Mouse (Mus musculus) heart, embryonic 12.5 days (tissue): Measurements from ENCODE around the gene Gm12258. TPM values are rescaled to one million over a fixed set of nuclear protein-coding genes. Genes with fewer than 3 reads are reported as not detected.
"Not testable (repeated sequence)": the region's sequence is repeated elsewhere in the genome, so short reads cannot be mapped to it uniquely, and the experiment has no call there.

ENCODE experiments used
- ATAC-seq: fragments of 200-750 bp; cut with Nextera tagmentation; 2 replicates; pipeline ENCODE4 v1.8.0; 2017; ENCODE audit warnings: moderate TSS enrichment, moderate library complexity; ENCODE audit not compliant: insufficient number of reproducible peaks, low FRiP score
- H3K27ac ChIP-seq: fragments of 300-500 bp; sonication (generic); 2 replicates; pipeline ENCODE4 v1.5.1; 2016; ENCODE audit warnings: mild to moderate bottlenecking, moderate library complexity; ENCODE audit not compliant: poor library complexity, severe bottlenecking
- H3K27me3 ChIP-seq: fragments of 300-500 bp; sonication (generic); replicated peaks from 2 replicates; pipeline ENCODE4 v1.6.1; 2016; ENCODE audit warnings: mild to moderate bottlenecking, moderate library complexity
- H3K36me3 ChIP-seq: fragments of 300-500 bp; sonication (generic); 2 replicates; pipeline ENCODE4 v1.6.1; 2016; ENCODE audit warnings: mild to moderate bottlenecking, moderate library complexity
- H3K4me1 ChIP-seq: fragments of 300-500 bp; sonication (generic); replicated peaks from 2 replicates; pipeline ENCODE4 v1.6.1; 2016; ENCODE audit warnings: mild to moderate bottlenecking
- H3K4me2 ChIP-seq: fragments of 300-500 bp; sonication (generic); 2 replicates; pipeline ENCODE4 v1.6.1; 2016; ENCODE audit warnings: mild to moderate bottlenecking, moderate library complexity
- H3K4me3 ChIP-seq: fragments of 300-500 bp; sonication (generic); 2 replicates; pipeline ENCODE4 v1.5.1; 2016; ENCODE audit warnings: mild to moderate bottlenecking
- H3K9ac ChIP-seq: fragments of 300-500 bp; sonication (generic); 2 replicates; pipeline ENCODE4 v1.6.1; 2016; ENCODE audit warnings: mild to moderate bottlenecking, moderate library complexity
- H3K9me3 ChIP-seq: fragments of 300-500 bp; sonication (generic); replicated peaks from 2 replicates; pipeline ENCODE4 v1.6.1; 2016; ENCODE audit warnings: mild to moderate bottlenecking, moderate library complexity
- WGBS: fragments of 180-500 bp; shearing (Covaris S2); methylation state at CpG from one replicate; pipeline ENCODE4 v1.1.7; 2016; 5-methylcytosine and 5-hydroxymethylcytosine counted together
- polyA plus RNA-seq: library from polyadenylated mRNA; unstranded; fragments of >200 nt; fragmentation: Nextera tagmentation; extraction: Ambion mirVana; gene quantifications from 2 replicates; pipeline ENCODE4 v1.2.1, GENCODE M21; 2016

Gene Gm12258
- polyA plus RNA-seq, 1 experiment from 2014 or later, result 5.4 TPM

GRCm38 (mm10) chr11:58838951-58839350 is 8.0 kb upstream of the Gm12258 start, which contains the start of gene Olfr311:
Gene Olfr311 (plus strand): TSS chr11:58839251.
- not testable (repeated sequence) for ATAC-seq, H3K36me3 ChIP-seq, H3K4me3 ChIP-seq, H3K9me3 ChIP-seq, H3K4me2 ChIP-seq, H3K27me3 ChIP-seq, H3K9ac ChIP-seq, H3K4me1 ChIP-seq, H3K27ac ChIP-seq

DNA sequence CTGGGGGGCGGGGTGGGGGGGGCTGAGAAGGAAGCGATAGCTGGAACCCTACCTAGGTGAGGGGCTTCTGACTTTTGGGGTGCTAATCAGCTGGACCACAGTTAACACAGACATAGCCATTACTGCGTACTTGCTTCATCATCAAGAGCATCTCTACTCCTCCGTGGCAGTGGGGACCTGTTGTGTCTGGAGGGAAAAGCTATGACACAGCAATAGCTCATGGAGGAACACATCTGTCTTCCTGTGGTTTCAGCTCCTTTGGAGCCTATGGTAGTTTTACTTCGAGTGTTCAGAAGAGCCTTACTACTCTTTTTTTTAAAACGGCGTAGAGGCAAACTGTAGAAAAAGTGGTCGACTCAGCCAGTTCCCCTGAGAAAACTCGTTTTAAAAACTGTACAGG is 678 bp downstream of the Gm12258 start:
- peak overlapping the region; percentile 91 for H3K4me2 ChIP-seq
- H3K4me1 ChIP-seq, result peaks cover 7% of the 10 kb centered on the region
- H3K27me3 ChIP-seq, result no peaks in the 10 kb centered on the region
- H3K9ac ChIP-seq, result peak overlapping the region; percentile 89
- H3K36me3 ChIP-seq, result peaks cover 25% of the 10 kb centered on the region
- peak overlapping the region; percentile 95 for H3K4me3 ChIP-seq
- peak overlapping the region; percentile 78; the same call in 1 of the 2 replicates for H3K27ac ChIP-seq
- ATAC-seq, result 0 out of 2 replicates have a peak, but pooled peaks have one; percentile 10
- 0 out of 2 replicates have a peak, but pooled peaks cover 3% of the 10 kb centered on the region for H3K9me3 ChIP-seq
- WGBS, result 44% methylated on average over 9 of the region's 9 CpGs

DNA sequence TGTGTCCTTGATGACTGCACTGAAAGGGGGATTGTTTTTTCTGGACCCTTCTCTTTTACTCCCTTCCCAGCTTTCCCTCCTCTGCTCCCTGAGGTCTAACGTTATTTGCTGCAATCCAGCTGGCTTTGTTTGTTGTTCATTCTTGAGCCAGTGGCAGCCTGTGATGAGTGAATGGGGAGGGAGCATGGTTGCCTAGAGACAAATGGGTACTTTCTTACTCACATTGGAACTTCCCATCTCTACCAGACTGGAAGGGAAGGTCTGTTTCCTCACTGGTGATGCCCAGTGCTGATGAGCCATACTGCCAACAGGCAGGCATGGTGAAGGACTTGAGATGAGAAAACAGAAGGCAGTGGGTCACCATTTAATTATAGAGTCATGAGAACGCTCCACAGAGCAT is 2.8 kb downstream of the Gm12258 start:
- Histone ChIP-seq H3K9me3 (0 out of 2 replicates have a peak, but pooled peaks cover 3% of the 10 kb centered on the region), H3K27ac (no peak overlapping the region), H3K4me3 (no peak overlapping the region), H3K36me3 (peaks cover 33% of the 10 kb centered on the region), H3K4me1 (peaks cover 7% of the 10 kb centered on the region), H3K9ac (no peak overlapping the region), H3K27me3 (no peaks in the 10 kb centered on the region), H3K4me2 (no peak overlapping the region)
- no peak for ATAC-seq
- WGBS, result 73% methylated on average over 2 of the region's 2 CpGs

GRCm38 (mm10) chr11:58860744-58861143 is 13.8 kb downstream of the Gm12258 start:
- H3K9ac ChIP-seq, result no peak overlapping the region
- 88% methylated on average over 8 of the region's 8 CpGs for WGBS
- no peaks in the 10 kb centered on the region for H3K4me1 ChIP-seq
- H3K27me3 ChIP-seq, result no peaks in the 10 kb centered on the region
- no peak overlapping the region for H3K4me2 ChIP-seq
- H3K4me3 ChIP-seq, result no peak overlapping the region
- H3K27ac ChIP-seq, result no peak overlapping the region
- ATAC-seq, result no peak
- H3K36me3 ChIP-seq, result peaks cover 52% of the 10 kb centered on the region
- peaks cover 43% of the 10 kb centered on the region for H3K9me3 ChIP-seq

GRCm38 (mm10) chr11:58867039-58867953 is 20.3 kb downstream of the Gm12258 start, which contains the start of gene 2810021J22Rik:
Gene 2810021J22Rik (plus strand): TSS chr11:58867216.
- peak within 1 kb of the TSS; percentile 80 for H3K27ac ChIP-seq

DNA sequence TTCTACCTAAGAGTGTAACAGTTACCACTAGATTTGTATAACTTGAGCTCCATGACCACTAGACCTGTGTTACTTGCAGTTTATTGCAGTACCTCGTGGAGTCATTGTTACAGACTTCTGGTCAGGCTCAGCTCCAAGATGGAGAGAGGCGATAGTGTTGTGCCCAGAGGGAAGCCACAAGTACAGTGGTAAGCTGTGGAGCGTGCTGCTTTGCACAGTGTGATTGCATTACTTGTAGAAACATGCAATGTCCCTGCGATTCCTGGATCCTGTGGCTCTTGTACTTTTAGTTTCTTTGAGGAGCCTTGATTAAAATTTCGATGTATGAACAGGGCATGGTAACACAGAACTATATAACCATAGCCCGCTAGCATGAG is 21.0 kb downstream of the Gm12258 start:
- no peak for ATAC-seq
- H3K9me3 ChIP-seq, result 0 out of 2 replicates have a peak, but pooled peaks cover 3% of the 10 kb centered on the region
- no peak overlapping the region for H3K27ac ChIP-seq
- peak overlapping the region; percentile 90 for H3K4me2 ChIP-seq
- no peaks in the 10 kb centered on the region for H3K27me3 ChIP-seq
- peaks cover 11% of the 10 kb centered on the region for H3K4me1 ChIP-seq
- 86% methylated on average over 6 of the region's 6 CpGs for WGBS
- H3K9ac ChIP-seq, result peak overlapping the region; percentile 78; the same call in 1 of the 2 replicates
- H3K4me3 ChIP-seq, result peak overlapping the region; percentile 79
- H3K36me3 ChIP-seq, result peaks cover 22% of the 10 kb centered on the region

More at GRCm38 (mm10) chr11:58867039-58867953, 20.3 kb downstream of the Gm12258 start, which contains the start of gene 2810021J22Rik:
- peak; percentile 88 for ATAC-seq
- H3K9me3 ChIP-seq, result 0 out of 2 replicates have a peak, but pooled peaks cover 3% of the 10 kb centered on the region
- peak within 1 kb of the TSS; percentile 79 for H3K4me3 ChIP-seq
- H3K4me2 ChIP-seq, result peak within 1 kb of the TSS; percentile 90
- H3K4me1 ChIP-seq, result peaks cover 11% of the 10 kb centered on the region
- H3K9ac ChIP-seq, result peak within 1 kb of the TSS; percentile 78
- 3% methylated on average over 37 of the region's 37 CpGs for WGBS
- H3K36me3 ChIP-seq, result peaks cover 22% of the 10 kb centered on the region
- no peaks in the 10 kb centered on the region for H3K27me3 ChIP-seq

GRCm38 (mm10) chr11:58870961-58871360 is 24.0 kb downstream of the Gm12258 start:
- H3K9ac ChIP-seq, result no peak overlapping the region
- no peak overlapping the region for H3K4me2 ChIP-seq
- 80% methylated on average over 4 of the region's 4 CpGs for WGBS
- no peak overlapping the region for H3K27ac ChIP-seq
- no peaks in the 10 kb centered on the region for H3K9me3 ChIP-seq
- ATAC-seq, result no peak
- H3K27me3 ChIP-seq, result no peaks in the 10 kb centered on the region
- H3K4me3 ChIP-seq, result no peak overlapping the region
- H3K36me3 ChIP-seq, result peaks cover 25% of the 10 kb centered on the region
- peaks cover 11% of the 10 kb centered on the region for H3K4me1 ChIP-seq

DNA sequence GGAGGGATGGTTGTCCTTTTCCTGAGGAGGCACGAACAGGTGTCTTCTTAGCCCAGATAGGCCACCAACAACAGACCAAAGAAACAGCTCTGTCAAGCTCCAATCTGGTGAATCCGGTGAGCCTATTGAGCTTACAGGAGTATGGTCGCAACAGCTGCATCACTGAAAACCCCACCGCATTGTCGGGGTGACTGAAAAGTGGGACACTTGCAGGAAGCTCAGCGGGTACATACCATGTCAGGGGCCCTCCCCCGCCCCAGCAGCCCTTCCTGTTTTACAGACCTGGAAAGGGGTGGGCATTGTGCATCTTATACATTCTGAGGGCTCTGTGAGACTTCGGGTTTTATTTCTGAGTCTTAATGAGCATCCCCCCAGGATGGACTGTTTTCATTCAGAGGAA is 36.8 kb downstream of the Gm12258 start:
- 80% methylated on average over 8 of the region's 8 CpGs for WGBS
- H3K36me3 ChIP-seq, result peaks cover 48% of the 10 kb centered on the region

DNA sequence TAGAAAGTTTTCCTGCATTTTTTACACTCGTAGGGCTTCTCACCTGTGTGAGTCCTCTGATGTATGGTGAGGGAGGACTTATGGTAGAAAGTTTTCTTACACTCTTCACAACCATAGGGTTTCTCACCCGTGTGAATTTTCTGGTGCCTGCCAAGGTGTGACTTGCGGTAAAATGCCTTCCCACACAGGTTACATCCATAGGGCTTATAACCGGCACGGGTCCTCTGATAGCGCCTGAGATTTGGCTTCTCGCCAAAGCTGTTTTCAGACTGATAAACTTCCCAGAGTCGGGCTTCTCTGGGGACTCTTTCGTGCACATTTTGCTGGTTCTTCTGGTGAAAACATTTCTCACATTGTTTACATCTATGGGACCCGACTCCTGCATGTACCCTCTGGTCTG is 43.6 kb downstream of the Gm12258 start:
- Histone ChIP-seq H3K27me3 (no peaks in the 10 kb centered on the region), H3K4me1 (no peaks in the 10 kb centered on the region), H3K36me3 (peaks cover 59% of the 10 kb centered on the region), H3K4me2 (no peak overlapping the region), H3K27ac (no peak overlapping the region), H3K4me3 (no peak overlapping the region), H3K9ac (no peak overlapping the region), H3K9me3 (no peaks in the 10 kb centered on the region)
- ATAC-seq, result no peak
- 86% methylated on average over 10 of the region's 10 CpGs for WGBS

More for the DNA sequence above, 36.8 kb downstream of the Gm12258 start:
- Histone ChIP-seq H3K9ac (no peak overlapping the region), H3K4me2 (no peak overlapping the region), H3K9me3 (no peaks in the 10 kb centered on the region), H3K27ac (no peak overlapping the region), H3K4me1 (no peaks in the 10 kb centered on the region), H3K27me3 (no peaks in the 10 kb centered on the region), H3K4me3 (no peak overlapping the region)
- ATAC-seq, result no peak

DNA sequence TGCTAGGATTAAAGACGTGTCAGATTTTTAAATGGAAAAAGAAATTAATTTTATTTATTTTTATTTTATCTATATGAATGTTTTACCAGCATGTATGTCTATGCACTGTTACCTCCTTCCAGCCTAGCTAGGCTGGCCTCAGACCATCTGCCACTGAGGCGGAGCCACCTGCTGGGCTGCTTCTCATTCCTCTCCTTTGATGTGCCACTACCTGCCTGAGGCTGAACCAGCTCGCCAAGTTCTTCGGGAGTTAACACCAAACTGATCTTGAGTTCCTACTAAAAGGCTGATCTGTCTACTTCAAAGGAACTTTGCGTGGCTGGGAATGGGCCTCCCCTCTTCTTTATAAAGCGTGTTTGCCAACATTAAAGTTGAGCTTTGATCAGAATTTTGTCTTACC is 47.5 kb downstream of the Gm12258 start:
- 84% methylated on average over 6 of the region's 6 CpGs for WGBS
- peaks cover 70% of the 10 kb centered on the region for H3K36me3 ChIP-seq
- no peak overlapping the region for H3K4me3 ChIP-seq
- no peak for ATAC-seq
- no peak overlapping the region for H3K27ac ChIP-seq
- H3K4me2 ChIP-seq, result no peak overlapping the region
- H3K9ac ChIP-seq, result no peak overlapping the region
- no peaks in the 10 kb centered on the region for H3K9me3 ChIP-seq
- H3K4me1 ChIP-seq, result no peaks in the 10 kb centered on the region
- no peaks in the 10 kb centered on the region for H3K27me3 ChIP-seq

DNA sequence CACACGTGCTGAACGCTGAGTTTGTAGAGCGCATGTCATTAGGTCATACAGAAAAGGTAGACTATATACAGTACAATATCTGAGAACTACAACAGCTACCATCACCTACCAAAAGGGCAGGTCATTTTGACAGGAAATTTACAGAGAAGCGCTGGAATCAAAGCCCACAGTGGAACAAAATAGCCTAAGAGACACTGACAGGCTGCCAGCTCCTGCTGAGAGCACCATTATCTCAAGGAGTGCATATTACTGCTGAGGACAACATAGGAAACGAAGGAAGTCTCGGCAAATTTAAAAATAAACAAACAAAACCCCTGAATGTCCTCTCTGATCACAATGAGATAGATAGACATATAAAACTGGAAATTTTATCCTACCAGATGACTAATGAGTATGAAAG is 50.5 kb downstream of the Gm12258 start:
- Histone ChIP-seq H3K4me2 (no peak overlapping the region), H3K9ac (no peak overlapping the region), H3K9me3 (no peaks in the 10 kb centered on the region), H3K27ac (no peak overlapping the region), H3K4me3 (no peak overlapping the region), H3K4me1 (no peaks in the 10 kb centered on the region), H3K36me3 (peaks cover 64% of the 10 kb centered on the region), H3K27me3 (no peaks in the 10 kb centered on the region)
- 85% methylated on average over 6 of the region's 6 CpGs for WGBS
- no peak for ATAC-seq
